Mouse (Mus musculus): ENCODE data around the gene Scd4. TPM values are rescaled to one million over a fixed set of nuclear protein-coding genes. Genes with fewer than 3 reads are reported as not detected.

Scd4 gene
- polyA plus RNA-seq, 1 experiment from 2014 or later, result 0.05 TPM

GRCm38 (mm10) chr19:44370231-44370630, 37.3 kb downstream of the Scd4 start:
- 76% methylated on average over 5 of the region's 5 CpGs for WGBS

GRCm38 (mm10) chr19:44372969-44373368, 40.1 kb downstream of the Scd4 start:
- peak; percentile 77 for DNase-seq (ENCODE audit: low spot score)
- Histone ChIP-seq H3K36me3 (replicated peaks) (no peaks in the 10 kb centered on the region), H3K27me3 (replicated peaks; ENCODE audit: low read depth, poor library complexity, severe bottlenecking) (peaks cover 6% of the 10 kb centered on the region; the same call in 1 of the 2 replicates), H3K4me3 (no peak overlapping the region), H3K9me3 (no peaks in the 10 kb centered on the region), H3K27ac (replicated peaks) (no peak overlapping the region), H3K4me1 (peaks cover 8% of the 10 kb centered on the region)
- 21% methylated on average over 6 of the region's 6 CpGs for WGBS

More at GRCm38 (mm10) chr19:44370231-44370630, 37.3 kb downstream of the Scd4 start:
- Histone ChIP-seq H3K4me3 (no peak overlapping the region), H3K9me3 (no peaks in the 10 kb centered on the region), H3K36me3 (replicated peaks) (no peaks in the 10 kb centered on the region), H3K27ac (replicated peaks) (no peak overlapping the region), H3K4me1 (no peaks in the 10 kb centered on the region), H3K27me3 (replicated peaks; ENCODE audit: low read depth, poor library complexity, severe bottlenecking) (peaks cover 6% of the 10 kb centered on the region; the same call in 1 of the 2 replicates)
- DNase-seq (ENCODE audit: low spot score), result no peak

GRCm38 (mm10) chr19:44376511-44376951, 43.6 kb downstream of the Scd4 start:
- 26% methylated on average over 3 of the region's 3 CpGs for WGBS
- Histone ChIP-seq H3K27me3 (replicated peaks; ENCODE audit: low read depth, poor library complexity, severe bottlenecking) (no peaks in the 10 kb centered on the region), H3K36me3 (replicated peaks) (no peaks in the 10 kb centered on the region), H3K9me3 (no peaks in the 10 kb centered on the region), H3K4me3 (no peak overlapping the region), H3K27ac (replicated peaks) (no peak overlapping the region), H3K4me1 (peaks cover 13% of the 10 kb centered on the region)
- DNase-seq (ENCODE audit: low spot score), result no peak

GRCm38 (mm10) chr19:44377629-44378375, 44.9 kb downstream of the Scd4 start:
- 44% methylated on average over 5 of the region's 5 CpGs for WGBS
- no peak overlapping the region for H3K4me3 ChIP-seq

GRCm38 (mm10) chr19:44379090-44379489, 46.2 kb downstream of the Scd4 start:
- DNase-seq (ENCODE audit: low spot score), result no peak
- H3K27me3 ChIP-seq (replicated peaks; ENCODE audit: low read depth, poor library complexity, severe bottlenecking), result no peaks in the 10 kb centered on the region

More at GRCm38 (mm10) chr19:44377629-44378375, 44.9 kb downstream of the Scd4 start:
- Histone ChIP-seq H3K36me3 (replicated peaks) (no peaks in the 10 kb centered on the region), H3K27ac (replicated peaks) (0 out of 2 replicates have a peak overlapping the region, but pooled peaks have one; percentile 24), H3K9me3 (no peaks in the 10 kb centered on the region), H3K4me1 (peaks cover 13% of the 10 kb centered on the region), H3K27me3 (replicated peaks; ENCODE audit: low read depth, poor library complexity, severe bottlenecking) (no peaks in the 10 kb centered on the region)
- DNase-seq (ENCODE audit: low spot score), result no peak

GRCm38 (mm10) chr19:44380065-44380464, 47.2 kb downstream of the Scd4 start:
- Histone ChIP-seq H3K9me3 (no peaks in the 10 kb centered on the region), H3K27me3 (replicated peaks; ENCODE audit: low read depth, poor library complexity, severe bottlenecking) (no peaks in the 10 kb centered on the region), H3K27ac (replicated peaks) (no peak overlapping the region), H3K36me3 (replicated peaks) (no peaks in the 10 kb centered on the region), H3K4me3 (no peak overlapping the region), H3K4me1 (peaks cover 13% of the 10 kb centered on the region)
- no peak for DNase-seq (ENCODE audit: low spot score)
- 93% methylated on average over 4 of the region's 4 CpGs for WGBS

More at GRCm38 (mm10) chr19:44379090-44379489, 46.2 kb downstream of the Scd4 start:
- Histone ChIP-seq H3K4me3 (no peak overlapping the region), H3K9me3 (no peaks in the 10 kb centered on the region), H3K4me1 (peaks cover 13% of the 10 kb centered on the region), H3K27ac (replicated peaks) (no peak overlapping the region), H3K36me3 (replicated peaks) (no peaks in the 10 kb centered on the region)

GRCm38 (mm10) chr19:44382682-44383321, 49.9 kb downstream of the Scd4 start:
- H3K36me3 ChIP-seq (replicated peaks), result no peaks in the 10 kb centered on the region
- WGBS, result 87% methylated on average over 12 of the region's 12 CpGs

GRCm38 (mm10) chr19:44385887-44386498, 53.1 kb downstream of the Scd4 start:
- H3K4me1 ChIP-seq, result peaks cover 30% of the 10 kb centered on the region
- H3K27me3 ChIP-seq (replicated peaks; ENCODE audit: low read depth, poor library complexity, severe bottlenecking), result no peaks in the 10 kb centered on the region
- no peaks in the 10 kb centered on the region for H3K9me3 ChIP-seq
- H3K4me3 ChIP-seq, result no peak overlapping the region
- H3K36me3 ChIP-seq (replicated peaks), result no peaks in the 10 kb centered on the region
- H3K27ac ChIP-seq (replicated peaks), result no peak overlapping the region
- WGBS, result 84% methylated on average over 6 of the region's 6 CpGs
- DNase-seq (ENCODE audit: low spot score), result no peak

More at GRCm38 (mm10) chr19:44382682-44383321, 49.9 kb downstream of the Scd4 start:
- Histone ChIP-seq H3K27me3 (replicated peaks; ENCODE audit: low read depth, poor library complexity, severe bottlenecking) (no peaks in the 10 kb centered on the region), H3K4me1 (peaks cover 12% of the 10 kb centered on the region), H3K4me3 (no peak overlapping the region), H3K9me3 (no peaks in the 10 kb centered on the region), H3K27ac (replicated peaks) (no peak overlapping the region)
- no peak for DNase-seq (ENCODE audit: low spot score)

GRCm38 (mm10) chr19:44387089-44387671, 54.3 kb downstream of the Scd4 start:
- no peak for DNase-seq (ENCODE audit: low spot score)
- 89% methylated on average over 4 of the region's 4 CpGs for WGBS
- Histone ChIP-seq H3K27ac (replicated peaks) (no peak overlapping the region; the same call in 1 of the 2 replicates), H3K4me3 (no peak overlapping the region), H3K9me3 (no peaks in the 10 kb centered on the region), H3K27me3 (replicated peaks; ENCODE audit: low read depth, poor library complexity, severe bottlenecking) (no peaks in the 10 kb centered on the region), H3K4me1 (peaks cover 30% of the 10 kb centered on the region), H3K36me3 (replicated peaks) (no peaks in the 10 kb centered on the region)

- Histone ChIP-seq H3K27ac (replicated peaks) (peak overlapping the region; percentile 96), H3K4me3 (peak overlapping the region; percentile 68), H3K4me1 (peaks cover 30% of the 10 kb centered on the region), H3K36me3 (replicated peaks) (no peaks in the 10 kb centered on the region), H3K27me3 (replicated peaks; ENCODE audit: low read depth, poor library complexity, severe bottlenecking) (no peaks in the 10 kb centered on the region), H3K9me3 (no peaks in the 10 kb centered on the region)
- WGBS, result 27% methylated on average over 19 of the region's 19 CpGs
- DNase-seq (ENCODE audit: low spot score), result peak; percentile 11
Observed at GRCm38 (mm10) chr19:44387746-44388474, 55.0 kb downstream of the Scd4 start.

GRCm38 (mm10) chr19:44388475-44389428, 55.9 kb downstream of the Scd4 start:
- WGBS, result 4% methylated on average over 41 of the region's 41 CpGs
- peaks cover 1% of the 10 kb centered on the region for H3K36me3 ChIP-seq (replicated peaks)
- no peaks in the 10 kb centered on the region for H3K9me3 ChIP-seq
- peaks cover 30% of the 10 kb centered on the region for H3K4me1 ChIP-seq
- H3K27ac ChIP-seq (replicated peaks), result peak overlapping the region; percentile 96
- H3K27me3 ChIP-seq (replicated peaks; ENCODE audit: low read depth, poor library complexity, severe bottlenecking), result no peaks in the 10 kb centered on the region
- peak overlapping the region; percentile 68 for H3K4me3 ChIP-seq
- DNase-seq (ENCODE audit: low spot score), result peak; percentile 97

Data from embryonic facial prominence, embryonic 10.5 days (tissue).